Mouse (Mus musculus): ENCODE measurements around the gene Tmem37. TPM values are rescaled to one million over a fixed set of nuclear protein-coding genes. Genes with fewer than 3 reads are reported as not detected.

The Tmem37 gene
- polyA plus RNA-seq (2015; fragmentation: Nextera tagmentation; extraction: Ambion mirVana), result 5.5 and 10.0 TPM in 2 replicates

DNA sequence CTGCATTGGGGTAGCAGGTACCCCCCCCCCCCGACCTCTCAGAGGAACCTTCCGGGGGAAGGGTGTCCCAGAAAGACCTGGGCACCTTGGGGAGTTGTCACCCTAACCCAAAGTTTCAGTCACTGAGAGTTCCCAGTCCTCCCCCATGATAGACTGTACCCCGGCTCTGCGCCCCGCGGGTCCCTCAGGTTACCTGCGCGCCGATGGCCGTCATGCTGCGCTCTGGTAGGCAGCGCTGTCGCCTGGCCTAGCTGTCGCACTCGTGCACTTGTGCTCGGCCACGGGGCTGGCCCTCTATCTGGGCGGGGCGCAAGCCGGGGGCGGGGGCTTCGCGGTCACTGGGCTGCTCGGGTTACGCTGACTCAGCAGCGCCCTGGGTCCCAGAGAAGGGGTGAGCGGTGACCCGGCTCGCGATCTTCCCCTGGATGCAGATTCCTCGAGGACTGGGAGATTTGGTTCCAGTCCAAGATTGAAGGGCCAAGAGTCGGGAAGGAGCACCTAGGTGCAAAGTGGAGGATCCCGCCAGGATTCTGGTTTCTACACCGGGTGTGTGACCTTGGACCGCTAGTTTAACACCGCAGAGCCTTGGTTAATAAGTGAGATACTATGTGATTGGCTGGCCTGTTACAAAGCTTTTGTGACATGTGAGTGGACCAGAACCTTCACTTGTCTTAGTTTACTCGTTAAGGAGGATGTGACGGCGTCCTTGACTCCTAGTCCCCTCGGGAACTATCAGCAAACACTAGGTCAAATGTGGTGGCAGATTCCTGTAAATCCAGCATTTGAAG, at the start of gene Tmem37:
Tmem37 (minus strand) TSS at position 556 of the 788 bp plus-strand sequence.
- Histone ChIP-seq H3K4me3 (peak within 1 kb of the TSS; percentile 43), H3K36me3 (no peaks in the 10 kb centered on the region), H3K27ac (no peak within 1 kb of the TSS), H3K4me1 (peaks cover 19% of the 10 kb centered on the region), H3K9me3 (no peaks in the 10 kb centered on the region), H3K4me2 (peak within 1 kb of the TSS; percentile 89), H3K27me3 (peaks cover 37% of the 10 kb centered on the region), H3K9ac (peak within 1 kb of the TSS; percentile 61)
- ATAC-seq (ENCODE audit: insufficient number of reproducible peaks, insufficient read depth, low FRiP score, low TSS enrichment, low read depth), result no peak
- 2% methylated on average over 40 of the region's 40 CpGs for WGBS

GRCm38 (mm10) chr1:120122634-120123383, 48.9 kb upstream of the Tmem37 start:
- H3K4me1 ChIP-seq, result peaks cover 29% of the 10 kb centered on the region
- no peak overlapping the region for H3K4me3 ChIP-seq
- no peaks in the 10 kb centered on the region for H3K27me3 ChIP-seq
- H3K36me3 ChIP-seq, result no peaks in the 10 kb centered on the region
- 94% methylated on average over 8 of the region's 8 CpGs for WGBS
- H3K9ac ChIP-seq, result no peak overlapping the region
- ATAC-seq (ENCODE audit: insufficient number of reproducible peaks, insufficient read depth, low FRiP score, low TSS enrichment, low read depth), result no peak
- H3K27ac ChIP-seq, result no peak overlapping the region
- H3K9me3 ChIP-seq, result no peaks in the 10 kb centered on the region
- H3K4me2 ChIP-seq, result no peak overlapping the region

- H3K9ac ChIP-seq, result peak overlapping the region; percentile 74
- H3K36me3 ChIP-seq, result no peaks in the 10 kb centered on the region
- H3K27me3 ChIP-seq, result no peaks in the 10 kb centered on the region
- H3K27ac ChIP-seq, result peak overlapping the region; percentile 93
- ATAC-seq (ENCODE audit: insufficient number of reproducible peaks, insufficient read depth, low FRiP score, low TSS enrichment, low read depth), result no peak
- peak overlapping the region; percentile 65 for H3K4me3 ChIP-seq
- H3K4me2 ChIP-seq, result peak overlapping the region; percentile 77
- 85% methylated on average over 9 of the region's 9 CpGs for WGBS
- H3K4me1 ChIP-seq, result peaks cover 33% of the 10 kb centered on the region
- no peaks in the 10 kb centered on the region for H3K9me3 ChIP-seq
These were observed 48.2 kb upstream of the Tmem37 start for GRCm38 (mm10) chr1:120121930-120122530.

- Histone ChIP-seq H3K9me3 (no peaks in the 10 kb centered on the region), H3K36me3 (peaks cover 2% of the 10 kb centered on the region), H3K4me1 (peaks cover 33% of the 10 kb centered on the region), H3K9ac (peak within 1 kb of the TSS; percentile 81), H3K27ac (peak within 1 kb of the TSS; percentile 93), H3K4me3 (peak within 1 kb of the TSS; percentile 65), H3K4me2 (peak within 1 kb of the TSS; percentile 77), H3K27me3 (no peaks in the 10 kb centered on the region)
- 2% methylated on average over 52 of the region's 52 CpGs for WGBS
- peak; percentile 94 for ATAC-seq (ENCODE audit: insufficient number of reproducible peaks, insufficient read depth, low FRiP score, low TSS enrichment, low read depth)
These were observed 47.3 kb upstream of the Tmem37 start, which contains the start of the genes Dbi and 3110009E18Rik for GRCm38 (mm10) chr1:120120969-120121811. Dbi (minus strand) TSS chr1:120121078. 3110009E18Rik (plus strand) TSS chr1:120121187.

GRCm38 (mm10) chr1:120120141-120120968, 46.5 kb upstream of the Tmem37 start:
- Histone ChIP-seq H3K4me2 (peak overlapping the region; percentile 77), H3K4me3 (peak overlapping the region; percentile 65), H3K36me3 (peaks cover 10% of the 10 kb centered on the region), H3K9me3 (no peaks in the 10 kb centered on the region), H3K27ac (peak overlapping the region; percentile 93), H3K4me1 (peaks cover 28% of the 10 kb centered on the region), H3K9ac (peak overlapping the region; percentile 81), H3K27me3 (no peaks in the 10 kb centered on the region)
- ATAC-seq (ENCODE audit: insufficient number of reproducible peaks, insufficient read depth, low FRiP score, low TSS enrichment, low read depth), result peak; percentile 1; the same call in 1 of the 2 replicates
- 4% methylated on average over 24 of the region's 24 CpGs for WGBS

GRCm38 (mm10) chr1:120119389-120119788, 45.5 kb upstream of the Tmem37 start:
- Histone ChIP-seq H3K36me3 (peaks cover 20% of the 10 kb centered on the region), H3K9ac (peak overlapping the region; percentile 81; the same call in 1 of the 2 replicates), H3K27ac (no peak overlapping the region), H3K4me2 (peak overlapping the region; percentile 77), H3K4me3 (peak overlapping the region; percentile 65; the same call in 1 of the 2 replicates), H3K9me3 (peaks cover 5% of the 10 kb centered on the region; the same call in 1 of the 2 replicates), H3K27me3 (no peaks in the 10 kb centered on the region), H3K4me1 (peaks cover 28% of the 10 kb centered on the region)
- no peak for ATAC-seq (ENCODE audit: insufficient number of reproducible peaks, insufficient read depth, low FRiP score, low TSS enrichment, low read depth)
- 92% methylated on average over 4 of the region's 4 CpGs for WGBS

DNA sequence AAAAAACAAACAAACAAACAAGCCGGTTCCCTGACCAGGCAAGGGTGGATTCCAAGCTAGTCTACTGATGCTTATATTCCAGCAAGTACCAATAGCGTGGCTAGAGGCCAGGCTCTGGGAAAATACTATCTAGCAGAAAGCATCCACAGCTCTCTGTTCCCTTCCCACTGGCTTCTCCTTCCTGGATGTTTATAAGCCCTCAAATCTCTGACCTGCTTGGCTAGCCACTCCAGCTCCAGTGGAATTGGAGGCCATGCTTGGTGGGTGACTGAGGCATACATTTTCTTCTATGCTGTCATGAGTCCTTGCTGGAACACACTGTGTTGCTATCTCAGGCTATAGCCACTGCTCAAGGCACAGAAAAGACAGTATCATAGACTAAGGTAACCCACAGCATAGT, 45.0 kb upstream of the Tmem37 start:
- Histone ChIP-seq H3K4me3 (no peak overlapping the region), H3K9ac (0 out of 2 replicates have a peak overlapping the region, but pooled peaks have one; percentile 32), H3K27ac (no peak overlapping the region), H3K4me2 (0 out of 2 replicates have a peak overlapping the region, but pooled peaks have one; percentile 77), H3K27me3 (no peaks in the 10 kb centered on the region), H3K4me1 (peaks cover 28% of the 10 kb centered on the region), H3K36me3 (peaks cover 25% of the 10 kb centered on the region), H3K9me3 (peaks cover 8% of the 10 kb centered on the region; the same call in 1 of the 2 replicates)
- ATAC-seq (ENCODE audit: insufficient number of reproducible peaks, insufficient read depth, low FRiP score, low TSS enrichment, low read depth), result no peak
- WGBS, result 92% methylated on average over 2 of the region's 2 CpGs

DNA sequence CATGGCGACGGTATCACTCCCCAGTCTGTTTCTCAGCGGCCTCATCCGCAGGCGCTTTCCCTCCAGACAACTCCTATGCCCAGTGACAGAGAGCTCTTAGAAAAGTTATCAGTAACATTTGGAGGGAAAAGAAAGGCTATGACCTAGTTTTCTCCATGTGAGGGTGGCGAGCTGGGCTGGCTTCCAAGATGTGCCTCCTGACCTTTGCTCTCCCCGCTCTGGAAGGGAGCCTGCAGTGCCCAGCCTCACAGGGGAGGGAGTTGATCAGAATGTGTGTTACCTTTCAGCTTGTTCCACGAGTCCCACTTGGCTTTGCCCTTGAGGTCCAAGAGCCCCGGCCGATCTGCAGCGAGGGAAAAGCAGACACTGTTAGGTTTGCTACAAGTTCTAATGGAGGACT, 42.2 kb upstream of the Tmem37 start:
- Histone ChIP-seq H3K4me1 (peaks cover 28% of the 10 kb centered on the region), H3K36me3 (peaks cover 38% of the 10 kb centered on the region), H3K27me3 (no peaks in the 10 kb centered on the region), H3K4me3 (no peak overlapping the region), H3K4me2 (no peak overlapping the region), H3K9me3 (peaks cover 8% of the 10 kb centered on the region; the same call in 1 of the 2 replicates), H3K27ac (peak overlapping the region; percentile 33), H3K9ac (no peak overlapping the region)
- no peak for ATAC-seq (ENCODE audit: insufficient number of reproducible peaks, insufficient read depth, low FRiP score, low TSS enrichment, low read depth)
- WGBS, result 81% methylated on average over 11 of the region's 11 CpGs

GRCm38 (mm10) chr1:120115671-120116081, 41.8 kb upstream of the Tmem37 start:
- no peak overlapping the region for H3K9ac ChIP-seq
- 69% methylated on average over 9 of the region's 9 CpGs for WGBS
- no peak for ATAC-seq (ENCODE audit: insufficient number of reproducible peaks, insufficient read depth, low FRiP score, low TSS enrichment, low read depth)
- H3K4me1 ChIP-seq, result peaks cover 28% of the 10 kb centered on the region
- H3K27ac ChIP-seq, result peak overlapping the region; percentile 61
- no peaks in the 10 kb centered on the region for H3K27me3 ChIP-seq
- H3K4me2 ChIP-seq, result no peak overlapping the region
- peaks cover 38% of the 10 kb centered on the region for H3K36me3 ChIP-seq
- H3K9me3 ChIP-seq, result peaks cover 8% of the 10 kb centered on the region; the same call in 1 of the 2 replicates
- H3K4me3 ChIP-seq, result no peak overlapping the region

Data from embryonic facial prominence, embryonic 13.5 days (tissue).